Mouse (Mus musculus) forebrain, postnatal 0 days (tissue): ENCODE measurements at regions not wholly inside any gene's neighbourhood (a gene's known extent, or its start where the extent isn't known, plus 50 kb on each side); places are given as distances from the start of the nearest gene placed in this dataset.

Experiments
- ATAC-seq: fragments of 200-750 bp; cut with Nextera tagmentation; 2 replicates; pipeline ENCODE4 v1.8.0; 2017; ENCODE audit warnings: mild to moderate bottlenecking, moderate library complexity
- DNase-seq: peaks from one replicate; pipeline ENCODE4 v3.0.0-alpha.2; 2015
- H3K27ac ChIP-seq: fragments of 300-500 bp; sonication (generic); 2 replicates; pipeline ENCODE4 v1.5.1; 2014; ENCODE audit warnings: low read depth, mild to moderate bottlenecking, antibody characterized with exemption, low read length, moderate library complexity, mixed read lengths
- H3K27me3 ChIP-seq: fragments of 300-500 bp; sonication (generic); 2 replicates; pipeline ENCODE4 v1.6.1; 2014; ENCODE audit warnings: mild to moderate bottlenecking, low read length, mixed read lengths; ENCODE audit not compliant: insufficient read depth
- H3K36me3 ChIP-seq: fragments of 300-500 bp; sonication (generic); 2 replicates; pipeline ENCODE4 v1.6.1; 2014; ENCODE audit warnings: mild to moderate bottlenecking, moderate library complexity; ENCODE audit not compliant: insufficient read depth
- H3K4me1 ChIP-seq: fragments of 300-500 bp; sonication (generic); 2 replicates; pipeline ENCODE4 v1.6.1; 2014; ENCODE audit warnings: antibody characterized with exemption; ENCODE audit not compliant: insufficient read depth
- H3K4me2 ChIP-seq: fragments of 300-500 bp; sonication (generic); 2 replicates; pipeline ENCODE4 v1.6.1; 2014; ENCODE audit warnings: low read depth, mild to moderate bottlenecking, moderate library complexity
- H3K4me3 ChIP-seq: fragments of 300-500 bp; sonication (generic); 2 replicates; pipeline ENCODE4 v1.5.1; 2014; ENCODE audit warnings: low read depth, low read length, mixed read lengths
- H3K9ac ChIP-seq: fragments of 300-500 bp; sonication (generic); 2 replicates; pipeline ENCODE4 v1.6.1; 2014; ENCODE audit warnings: mild to moderate bottlenecking
- H3K9me3 ChIP-seq: fragments of 300-500 bp; sonication (generic); 2 replicates; pipeline ENCODE4 v1.6.1; 2016; ENCODE audit warnings: low read length
- CTCF ChIP-seq: sonication (generic); IDR thresholded peaks from 2 replicates; pipeline ENCODE4 v1.5.1; 2016; ENCODE audit warnings: antibody characterized with exemption, control low read depth, low read depth
- WGBS: fragments of 180-500 bp; shearing (Covaris S2); extraction: QIAGEN DNeasy Blood & Tissue Kit; methylation state at CpG from one replicate; pipeline ENCODE4 v1.1.7; 2014; 5-methylcytosine and 5-hydroxymethylcytosine counted together

DNA sequence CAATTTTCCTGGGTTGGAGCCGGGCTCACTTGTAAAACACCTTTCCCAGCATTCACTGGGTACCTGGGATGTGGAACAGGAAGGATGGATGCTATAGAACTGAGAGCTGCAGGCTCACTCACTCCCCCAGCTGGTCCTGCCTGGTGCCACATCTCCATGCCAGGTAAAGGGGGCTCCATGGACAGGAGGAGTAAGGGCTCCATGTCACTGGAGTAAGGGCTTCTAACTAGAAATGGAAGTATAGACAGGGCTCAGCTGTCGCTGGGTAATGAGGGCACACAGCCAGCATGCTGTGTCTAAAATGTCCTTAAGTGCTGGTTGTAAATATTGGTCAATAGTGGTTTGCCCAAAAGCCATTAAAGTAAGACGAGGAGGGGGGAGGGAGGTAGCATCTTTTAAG, 99.4 kb upstream of the Gpr12 start:
- Histone ChIP-seq H3K4me1 (no peaks in the 10 kb centered on the region), H3K27ac (no peak overlapping the region), H3K36me3 (no peaks in the 10 kb centered on the region), H3K9ac (no peak overlapping the region), H3K9me3 (no peaks in the 10 kb centered on the region), H3K4me2 (no peak overlapping the region), H3K4me3 (no peak overlapping the region), H3K27me3 (no peaks in the 10 kb centered on the region)
- WGBS = 58% methylated on average over 3 of the region's 3 CpGs
- DNase-seq = no peak
- TF ChIP-seq CTCF = no peak
- no peak for ATAC-seq

DNA sequence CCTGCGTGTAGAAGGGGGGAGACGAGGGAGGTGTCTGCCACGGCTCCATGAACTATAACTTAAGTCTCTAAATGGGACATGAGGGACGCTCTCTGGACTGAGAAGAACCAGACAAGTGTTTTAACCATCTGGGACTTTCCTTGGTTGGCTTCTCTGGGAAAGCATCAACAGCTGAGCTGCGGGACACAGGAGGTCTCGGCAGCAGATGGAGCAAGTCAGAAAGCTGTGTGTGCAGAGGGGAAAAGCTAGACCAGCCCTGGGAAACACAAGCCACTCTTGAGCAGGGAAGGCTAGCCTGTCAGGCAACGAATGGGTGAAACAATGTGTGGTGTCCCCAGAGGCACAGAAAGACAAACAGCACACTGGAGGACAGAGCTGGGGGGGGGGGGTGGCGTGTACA, 98.5 kb upstream of the Gpr12 start:
- Histone ChIP-seq H3K4me1 (no peaks in the 10 kb centered on the region), H3K36me3 (no peaks in the 10 kb centered on the region), H3K9me3 (no peaks in the 10 kb centered on the region), H3K27ac (no peak overlapping the region), H3K27me3 (no peaks in the 10 kb centered on the region; the same call in 1 of the 2 replicates), H3K4me3 (no peak overlapping the region), H3K4me2 (no peak overlapping the region), H3K9ac (no peak overlapping the region)
- ATAC-seq (no peak), DNase-seq (no peak)
- TF ChIP-seq CTCF = no peak
- 67% methylated on average over 8 of the region's 8 CpGs for WGBS

DNA sequence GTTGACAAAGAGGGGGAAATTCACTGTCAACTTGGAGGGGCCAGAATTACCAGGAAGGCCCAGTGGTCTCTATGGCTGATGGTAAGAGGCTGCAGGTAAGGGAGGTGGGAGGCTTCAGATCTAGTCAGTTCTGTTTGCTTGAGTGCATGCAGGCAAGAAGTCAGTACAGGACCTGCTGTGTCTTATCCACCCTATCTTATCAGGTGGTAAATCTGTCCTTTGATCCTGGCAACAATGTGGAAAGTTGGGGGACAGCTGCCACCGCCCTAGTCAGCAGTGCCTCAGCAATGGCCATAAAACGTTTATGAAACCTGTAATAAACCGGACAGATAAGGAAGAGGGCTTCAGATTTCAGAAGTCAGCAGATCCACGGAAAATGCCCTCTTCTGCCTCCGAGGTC, 97.9 kb upstream of the Gpr12 start:
- DNase-seq = no peak
- no peaks in the 10 kb centered on the region for H3K4me1 ChIP-seq
- no peak for TF ChIP-seq CTCF

DNA sequence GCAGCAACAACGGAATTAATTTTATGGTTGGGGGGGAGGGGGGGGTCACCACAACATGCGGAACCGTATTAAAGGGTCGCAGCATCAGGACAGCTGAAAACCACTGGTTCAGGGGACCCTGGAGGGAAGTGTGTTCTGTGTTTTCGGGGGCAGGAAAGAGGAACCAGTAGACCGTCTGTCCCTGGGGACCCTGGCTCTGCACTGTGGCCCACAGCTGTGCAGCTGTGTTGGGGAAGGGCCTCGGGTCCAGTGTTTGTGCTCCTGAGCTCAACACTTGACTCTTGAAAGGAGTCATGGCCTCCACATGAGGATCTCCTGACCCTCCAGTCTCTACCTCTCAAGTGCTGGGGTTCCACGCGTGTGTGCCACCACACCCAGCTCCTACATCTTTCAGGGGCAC, 96.5 kb upstream of the Gpr12 start:
- WGBS = 81% methylated on average over 9 of the region's 9 CpGs
- no peak for ATAC-seq
- no peak for TF ChIP-seq CTCF
- Histone ChIP-seq H3K27me3 (no peaks in the 10 kb centered on the region; the same call in 1 of the 2 replicates), H3K4me3 (no peak overlapping the region), H3K9me3 (no peaks in the 10 kb centered on the region), H3K36me3 (no peaks in the 10 kb centered on the region), H3K4me1 (no peaks in the 10 kb centered on the region), H3K27ac (no peak overlapping the region), H3K9ac (no peak overlapping the region), H3K4me2 (no peak overlapping the region)
- no peak for DNase-seq

More for the DNA sequence above, 97.9 kb upstream of the Gpr12 start:
- H3K9ac ChIP-seq = no peak overlapping the region
- H3K4me3 ChIP-seq = no peak overlapping the region
- no peaks in the 10 kb centered on the region for H3K9me3 ChIP-seq
- WGBS = 79% methylated on average over 5 of the region's 5 CpGs
- H3K4me2 ChIP-seq = no peak overlapping the region
- no peak for ATAC-seq
- no peaks in the 10 kb centered on the region; the same call in 1 of the 2 replicates for H3K27me3 ChIP-seq
- no peak overlapping the region for H3K27ac ChIP-seq
- no peaks in the 10 kb centered on the region for H3K36me3 ChIP-seq

DNA sequence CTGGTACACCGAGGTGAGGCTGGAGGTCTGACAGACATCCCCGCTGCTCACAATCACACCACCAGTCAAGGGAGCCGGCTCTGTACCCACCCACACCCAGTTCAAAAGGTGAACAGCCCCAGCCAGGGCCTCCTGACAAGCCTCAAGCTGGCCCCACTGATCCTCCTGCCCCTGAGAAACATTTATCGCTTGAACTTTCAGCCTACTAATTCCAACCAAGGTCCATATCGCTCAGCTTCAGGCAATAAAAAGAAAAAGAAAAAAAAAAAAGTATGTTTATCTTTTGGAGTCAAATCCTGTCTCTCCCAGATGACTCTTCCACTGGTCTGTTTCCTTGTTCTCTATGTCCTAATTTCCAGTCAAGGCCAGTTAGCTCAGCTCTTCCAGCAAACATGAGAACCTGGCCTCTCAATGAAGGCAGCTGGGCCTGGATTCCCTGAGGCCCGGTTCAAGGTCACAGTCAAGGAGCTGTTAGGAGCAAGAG, 94.2 kb upstream of the Gpr12 start:
- no peaks in the 10 kb centered on the region for H3K36me3 ChIP-seq
- TF ChIP-seq CTCF = no peak
- H3K9me3 ChIP-seq = no peaks in the 10 kb centered on the region
- no peak for DNase-seq
- WGBS = 84% methylated on average over 6 of the region's 6 CpGs
- no peak overlapping the region for H3K27ac ChIP-seq
- H3K27me3 ChIP-seq = no peaks in the 10 kb centered on the region; the same call in none of the 2 replicates
- no peak overlapping the region for H3K4me3 ChIP-seq
- ATAC-seq = no peak
- no peaks in the 10 kb centered on the region for H3K4me1 ChIP-seq
- no peak overlapping the region for H3K4me2 ChIP-seq
- H3K9ac ChIP-seq = no peak overlapping the region

DNA sequence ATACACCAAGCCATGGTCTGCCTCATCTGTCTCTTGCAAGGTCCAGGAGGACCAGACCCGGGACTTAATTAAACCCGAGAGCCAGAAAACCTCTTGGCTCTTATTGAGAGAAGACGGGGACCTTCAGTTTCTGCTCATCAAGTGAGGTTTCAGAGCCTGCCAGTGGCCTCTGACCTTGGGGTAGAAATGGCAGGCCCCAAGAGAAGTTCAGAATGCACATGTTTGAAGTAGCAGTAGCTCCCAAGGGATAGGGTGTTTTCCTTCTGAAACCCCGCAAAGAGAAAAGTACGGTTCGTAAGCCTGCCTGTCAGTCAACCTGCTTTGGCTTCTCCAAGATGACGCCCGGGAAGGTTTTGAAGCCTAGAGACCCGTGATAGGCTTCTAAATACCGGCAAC, 93.7 kb upstream of the Gpr12 start:
- 76% methylated on average over 10 of the region's 10 CpGs for WGBS
- Histone ChIP-seq H3K4me1 (no peaks in the 10 kb centered on the region), H3K4me2 (no peak overlapping the region), H3K4me3 (no peak overlapping the region), H3K9ac (no peak overlapping the region), H3K27me3 (no peaks in the 10 kb centered on the region; the same call in none of the 2 replicates), H3K27ac (no peak overlapping the region), H3K9me3 (no peaks in the 10 kb centered on the region), H3K36me3 (no peaks in the 10 kb centered on the region)
- TF ChIP-seq CTCF = no peak
- DNase-seq = no peak
- ATAC-seq = no peak

DNA sequence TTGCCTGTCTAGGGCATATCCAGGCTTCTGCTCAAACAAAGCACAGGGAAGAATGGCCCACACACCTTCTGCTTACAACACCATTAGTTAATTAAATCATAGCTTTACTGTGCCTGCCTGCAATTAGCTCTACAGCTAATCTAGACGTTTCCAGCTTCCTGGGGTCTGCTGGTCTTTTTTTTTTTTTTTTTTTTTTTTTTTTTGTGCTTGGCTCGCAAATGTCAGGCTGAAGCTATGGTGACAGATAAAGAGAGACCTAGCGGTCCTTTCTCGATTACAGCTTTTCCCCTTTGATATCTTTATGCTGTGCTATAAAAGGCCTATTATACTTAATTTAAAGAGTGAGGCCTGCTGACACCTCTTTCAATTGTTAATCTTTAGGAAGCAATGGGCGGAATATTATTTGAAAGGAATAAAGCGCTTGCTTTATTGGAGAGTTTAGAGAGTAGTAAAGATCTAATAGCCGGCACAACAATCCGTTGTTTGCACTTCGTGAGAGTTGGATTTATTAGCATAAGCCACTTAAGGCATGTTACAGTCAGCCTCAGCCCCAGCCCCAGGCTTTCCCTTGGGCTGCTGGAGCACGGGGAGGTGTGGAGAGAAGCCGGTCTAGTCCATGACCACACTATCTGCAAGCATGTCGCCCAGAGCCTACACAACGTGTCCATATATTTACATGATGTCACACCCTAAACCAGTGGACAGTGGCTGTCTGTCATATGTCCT, 93.2 kb upstream of the Gpr12 start:
- H3K4me3 ChIP-seq = no peak overlapping the region
- ATAC-seq (no peak), DNase-seq (no peak)
- no peaks in the 10 kb centered on the region for H3K9me3 ChIP-seq
- H3K4me1 ChIP-seq = no peaks in the 10 kb centered on the region
- WGBS = 25% methylated on average over 13 of the region's 13 CpGs
- no peak for TF ChIP-seq CTCF
- no peak overlapping the region for H3K27ac ChIP-seq
- H3K9ac ChIP-seq = no peak overlapping the region
- H3K27me3 ChIP-seq = no peaks in the 10 kb centered on the region; the same call in none of the 2 replicates
- no peaks in the 10 kb centered on the region for H3K36me3 ChIP-seq
- H3K4me2 ChIP-seq = no peak overlapping the region
